In genomic region chr12:65673193-65673592, GRCm38 (mm10) we compare ENCODE assay signal across 29 mouse cellular contexts.
DNase-seq lines count a peak whose midpoint lies in the region; ATAC-seq and TF ChIP-seq lines count a peak whose summit lies in the region.
"Had no signal": no experiment of that assay in that cellular context is flagged by ENCODE, and none has a peak within 500 bp of the region (broad histone marks: within the 10 kb centered on the region; RNA-seq: fewer than 3 reads in every experiment).

No protein-coding gene starts in this region.

- no peak overlapping the region for H3K4me3 ChIP-seq in forebrain, embryonic 14.5 days (ENCODE audit: low read depth, low read length)
- no peak overlapping the region for H3K4me3 ChIP-seq in forebrain, embryonic 12.5 days (replicated peaks)
- no peak overlapping the region for H3K4me3 ChIP-seq in hindbrain, postnatal 0 days (ENCODE audit: low read length)
- no peak overlapping the region for H3K4me3 ChIP-seq in hindbrain, embryonic 10.5 days
- H3K4me3 ChIP-seq: gastrocnemius, adult 2 months; intestine, embryonic 15.5 days; liver, embryonic 12.5 days; midbrain, embryonic 13.5 days; stomach, embryonic 15.5 days had no signal

- H3K27me3 ChIP-seq in forebrain, embryonic 14.5 days (replicated peaks; ENCODE audit: control insufficient read depth, insufficient read depth, low read length), result no peaks in the 10 kb centered on the region
- H3K27me3 ChIP-seq in forebrain, embryonic 12.5 days, result no peaks in the 10 kb centered on the region
- no peaks in the 10 kb centered on the region for H3K27me3 ChIP-seq in hindbrain, postnatal 0 days (ENCODE audit: insufficient read depth, low read length)
- no peaks in the 10 kb centered on the region for H3K27me3 ChIP-seq in hindbrain, embryonic 10.5 days (ENCODE audit: insufficient read depth, poor library complexity, severe bottlenecking)
- H3K27me3 ChIP-seq: intestine, embryonic 15.5 days; liver, embryonic 12.5 days; midbrain, embryonic 13.5 days; stomach, embryonic 15.5 days had no signal

- no peak for TF ChIP-seq CTCF in hindbrain, postnatal 0 days (IDR thresholded peaks at IDR 0.05; ENCODE audit: low read depth)

- H3K36me3 ChIP-seq in forebrain, embryonic 14.5 days (ENCODE audit: control insufficient read depth, insufficient read depth, low read length), result no peaks in the 10 kb centered on the region
- no peaks in the 10 kb centered on the region for H3K36me3 ChIP-seq in forebrain, embryonic 12.5 days (replicated peaks)
- H3K36me3 ChIP-seq in hindbrain, postnatal 0 days (ENCODE audit: insufficient read depth, low read length), result no peaks in the 10 kb centered on the region
- H3K36me3 ChIP-seq in hindbrain, embryonic 10.5 days, result no peaks in the 10 kb centered on the region
- H3K36me3 ChIP-seq: intestine, embryonic 15.5 days; liver, embryonic 12.5 days; midbrain, embryonic 13.5 days; stomach, embryonic 15.5 days had no signal

- H3K9ac ChIP-seq in forebrain, embryonic 14.5 days (ENCODE audit: low read length), result no peak overlapping the region
- H3K9ac ChIP-seq in forebrain, embryonic 12.5 days, result no peak overlapping the region
- H3K9ac ChIP-seq in hindbrain, postnatal 0 days (replicated peaks; ENCODE audit: low read length), result no peak overlapping the region
- H3K9ac ChIP-seq: intestine, embryonic 15.5 days; liver, embryonic 12.5 days; liver, postnatal 0 days; midbrain, embryonic 13.5 days; stomach, embryonic 15.5 days had no signal

- no peaks in the 10 kb centered on the region for H3K4me1 ChIP-seq in forebrain, embryonic 14.5 days (ENCODE audit: control insufficient read depth, insufficient read depth, low read length)
- no peaks in the 10 kb centered on the region for H3K4me1 ChIP-seq in forebrain, embryonic 12.5 days
- no peaks in the 10 kb centered on the region for H3K4me1 ChIP-seq in hindbrain, postnatal 0 days (ENCODE audit: insufficient read depth, low read length)
- H3K4me1 ChIP-seq in hindbrain, embryonic 10.5 days (replicated peaks), result no peaks in the 10 kb centered on the region
- H3K4me1 ChIP-seq: intestine, embryonic 15.5 days; liver, embryonic 12.5 days; midbrain, embryonic 13.5 days; stomach, embryonic 15.5 days had no signal

- ATAC-seq in forebrain, embryonic 14.5 days, result peak; percentile 46; the same call in 1 of the 2 replicates
- no peak for ATAC-seq in forebrain, embryonic 12.5 days (ENCODE audit: low FRiP score)
- no peak for ATAC-seq in hindbrain, postnatal 0 days
- no peak for ATAC-seq in CD4-positive, CD25-positive, alpha-beta regulatory T cell, adult 4 months
- ATAC-seq: hindbrain, embryonic 16.5 days; intestine, embryonic 15.5 days; liver, embryonic 12.5 days; liver, postnatal 0 days; lung, postnatal 0 days; midbrain, embryonic 13.5 days had no signal

- no peak overlapping the region for H3K4me2 ChIP-seq in forebrain, embryonic 14.5 days (ENCODE audit: low read length)
- no peak overlapping the region for H3K4me2 ChIP-seq in forebrain, embryonic 12.5 days
- no peak overlapping the region for H3K4me2 ChIP-seq in hindbrain, postnatal 0 days (ENCODE audit: low read depth, low read length)
- H3K4me2 ChIP-seq: heart, embryonic 11.5 days; intestine, embryonic 15.5 days; liver, embryonic 12.5 days; midbrain, embryonic 13.5 days; stomach, embryonic 15.5 days had no signal

- WGBS in forebrain, embryonic 14.5 days, result 85% methylated on average over 2 of the region's 2 CpGs
- WGBS in forebrain, embryonic 12.5 days, result 91% methylated on average over 2 of the region's 2 CpGs
- 82% methylated on average over 2 of the region's 2 CpGs for WGBS in hindbrain, postnatal 0 days
- 90% methylated on average over 2 of the region's 2 CpGs for WGBS in hindbrain, embryonic 10.5 days

- no peak overlapping the region for H3K27ac ChIP-seq in forebrain, embryonic 14.5 days (ENCODE audit: low read depth, low read length)
- H3K27ac ChIP-seq in forebrain, embryonic 12.5 days, result no peak overlapping the region
- no peak overlapping the region for H3K27ac ChIP-seq in hindbrain, postnatal 0 days
- H3K27ac ChIP-seq in hindbrain, embryonic 10.5 days, result no peak overlapping the region
- H3K27ac ChIP-seq: gastrocnemius, adult 2 months; intestine, embryonic 15.5 days; kidney, postnatal 0 days; liver, embryonic 12.5 days; macrophage; midbrain, embryonic 13.5 days; stomach, embryonic 15.5 days had no signal

- no peaks in the 10 kb centered on the region for H3K9me3 ChIP-seq in forebrain, embryonic 14.5 days (replicated peaks; ENCODE audit: control insufficient read depth, low read length)
- H3K9me3 ChIP-seq in forebrain, embryonic 12.5 days, result no peaks in the 10 kb centered on the region
- H3K9me3 ChIP-seq in hindbrain, postnatal 0 days (ENCODE audit: low read length), result no peaks in the 10 kb centered on the region
- H3K9me3 ChIP-seq in hindbrain, embryonic 10.5 days, result no peaks in the 10 kb centered on the region
- H3K9me3 ChIP-seq: intestine, embryonic 15.5 days; liver, embryonic 12.5 days; midbrain, embryonic 13.5 days; stomach, embryonic 15.5 days had no signal

- DNase-seq in forebrain, embryonic 14.5 days (ENCODE audit: low spot score), result peak; percentile 31
- peak; percentile 7 for DNase-seq in hindbrain, postnatal 0 days (ENCODE audit: low spot score)
- no peak for DNase-seq in hindbrain, embryonic 10.5 days (ENCODE audit: low spot score)
- DNase-seq in right cerebral cortex, postnatal 10 days (ENCODE audit: low spot score in 2 of 2), result peak; percentile 20 to 42
- DNase-seq in right cerebral cortex, postnatal 14 days, result no peak
- no peak for DNase-seq in layer of hippocampus, postnatal 36 days
- DNase-seq: adrenal gland, postnatal 14 days; cerebellum, adult 8-10 months; cerebellum, postnatal 25 days; gastrocnemius, adult 2 months; gastrocnemius, postnatal 36 days; heart, adult 18-20 months; heart, postnatal 4 days; kidney, adult 8-10 months; kidney, postnatal 4 days; left cerebral cortex, postnatal 4 days; liver, postnatal 0 days; thymus, postnatal 25 days had no signal

Comparison
In these comparisons a context has a peak if more than half of its experiments do, and no peak if none do; other contexts are left out.
1. DNase-seq: peak in forebrain, embryonic 14.5 days (single experiment), hindbrain, postnatal 0 days (single experiment) and right cerebral cortex, postnatal 10 days (2 of 2); none in hindbrain, embryonic 10.5 days (single experiment), right cerebral cortex, postnatal 14 days (single experiment) and layer of hippocampus, postnatal 36 days (0 of 2).